Mouse (Mus musculus) liver, postnatal 0 days (tissue): ENCODE results near the gene Pck2.

Source experiments
- CTCF ChIP-seq: sonication (generic); IDR thresholded peaks from 2 replicates; pipeline ENCODE4 v1.5.1; 2016; ENCODE audit warnings: antibody characterized with exemption, low read depth
- EP300 ChIP-seq: IDR thresholded peaks from 2 replicates; pipeline ENCODE4 v1.6.1; 2016; ENCODE audit warnings: antibody characterized with exemption, low read depth, mild to moderate bottlenecking

- no peak for TF ChIP-seq CTCF
- no peak for TF ChIP-seq EP300
Measured at GRCm38 (mm10) chr14:55511037-55511436, 29.0 kb upstream of the Pck2 start.
